Mouse (Mus musculus) heart, embryonic 14.5 days (tissue): ENCODE results near the gene Rpl29. TPM values are rescaled to one million over a fixed set of nuclear protein-coding genes. Genes with fewer than 3 reads are reported as not detected.

ENCODE experiments used
- ATAC-seq: fragments of 200-750 bp; cut with Nextera tagmentation; 2 replicates; pipeline ENCODE4 v1.8.0; 2017; ENCODE audit warnings: low read depth, moderate TSS enrichment; ENCODE audit not compliant: insufficient number of reproducible peaks, insufficient read depth, low FRiP score
- H3K27ac ChIP-seq, 2 experiments: fragments of 200-500 bp in 1 of 2; fragments of 300-500 bp in 1 of 2; sonication (generic) in 1 of 2; replicated peaks in 1 of 2; 2 replicates each; pipeline ENCODE4 v1.5.1; 2012 to 2014; ENCODE audit warnings: low read depth in 2 of 2, low read length in 2 of 2, control low read depth in 1 of 2, mild to moderate bottlenecking in 1 of 2, mixed read lengths in 1 of 2; ENCODE audit not compliant: control insufficient read depth in 1 of 2, insufficient read depth in 1 of 2
- H3K27me3 ChIP-seq: fragments of 300-500 bp; sonication (generic); 2 replicates; pipeline ENCODE4 v1.6.1; 2014; ENCODE audit warnings: mild to moderate bottlenecking, low read length, control low read depth; ENCODE audit not compliant: control insufficient read depth, insufficient read depth
- H3K36me3 ChIP-seq: fragments of 300-500 bp; sonication (generic); 2 replicates; pipeline ENCODE4 v1.6.1; 2014; ENCODE audit warnings: mild to moderate bottlenecking, control low read depth, low read length, mixed read lengths; ENCODE audit not compliant: control insufficient read depth, insufficient read depth
- H3K4me1 ChIP-seq, 2 experiments: fragments of 200-500 bp in 1 of 2; fragments of 300-500 bp in 1 of 2; sonication (generic) in 1 of 2; 2 replicates each; pipeline ENCODE4 v1.6.1; 2012 to 2014; ENCODE audit warnings: low read length in 2 of 2, control low read depth in 1 of 2, mixed read lengths in 1 of 2; ENCODE audit not compliant: control insufficient read depth in 2 of 2, insufficient read depth in 2 of 2
- H3K4me2 ChIP-seq: fragments of 300-500 bp; sonication (generic); 2 replicates; pipeline ENCODE4 v1.6.1; 2014; ENCODE audit warnings: mild to moderate bottlenecking, low read length
- H3K4me3 ChIP-seq, 2 experiments: fragments of 200-500 bp in 1 of 2; fragments of 300-500 bp in 1 of 2; sonication (generic) in 1 of 2; 2 replicates each; pipeline ENCODE4 v1.5.1; 2012 to 2014; ENCODE audit warnings: low read length in 2 of 2, mild to moderate bottlenecking in 2 of 2, control low read depth in 1 of 2, low read depth in 1 of 2, moderate library complexity in 1 of 2; ENCODE audit not compliant: control insufficient read depth in 1 of 2, insufficient read depth in 1 of 2
- H3K9ac ChIP-seq: fragments of 300-500 bp; sonication (generic); 2 replicates; pipeline ENCODE4 v1.6.1; 2014; ENCODE audit warnings: mild to moderate bottlenecking, low read length
- H3K9me3 ChIP-seq: fragments of 300-500 bp; sonication (generic); 2 replicates; pipeline ENCODE4 v1.6.1; 2016; ENCODE audit warnings: low read length, control low read depth; ENCODE audit not compliant: control insufficient read depth
- WGBS: fragments of 180-500 bp; shearing (Covaris S2); extraction: QIAGEN DNeasy Blood & Tissue Kit; methylation state at CpG from one replicate; pipeline ENCODE4 v1.1.7; 2014; 5-methylcytosine and 5-hydroxymethylcytosine counted together
- polyA plus RNA-seq: library from polyadenylated mRNA; unstranded; fragments of >200 nt; fragmentation: Nextera tagmentation; extraction: Ambion mirVana; gene quantifications from 2 replicates; pipeline ENCODE4 v1.2.1, GENCODE M21; 2014

Gene Rpl29
- polyA plus RNA-seq, 1 experiment from 2014 or later, result 781 TPM

GRCm38 (mm10) chr9:106478101-106478500, 48.8 kb downstream of the Rpl29 start:
- Histone ChIP-seq H3K4me2 (peak overlapping the region; percentile 85), H3K4me1 (peaks cover 18 to 24% of the 10 kb centered on the region in 2 experiments), H3K9ac (peak overlapping the region; percentile 70), H3K9me3 (no peaks in the 10 kb centered on the region), H3K27ac (no peak overlapping the region), H3K4me3 (peak overlapping the region; percentile 47 to 65), H3K27me3 (no peaks in the 10 kb centered on the region), H3K36me3 (peaks cover 31% of the 10 kb centered on the region)
- ATAC-seq, result no peak
- 70% methylated on average over 9 of the region's 9 CpGs for WGBS

GRCm38 (mm10) chr9:106480541-106480940, 51.3 kb downstream of the Rpl29 start:
- H3K27ac ChIP-seq, result no peak overlapping the region
- no peaks in the 10 kb centered on the region for H3K27me3 ChIP-seq
- peaks cover 55% of the 10 kb centered on the region for H3K36me3 ChIP-seq
- H3K9me3 ChIP-seq, result no peaks in the 10 kb centered on the region
- H3K4me1 ChIP-seq, result peaks cover 15 to 20% of the 10 kb centered on the region in 2 experiments
- ATAC-seq, result no peak
- no peak overlapping the region for H3K9ac ChIP-seq
- H3K4me2 ChIP-seq, result no peak overlapping the region
- WGBS, result 91% methylated on average over 7 of the region's 7 CpGs
- no peak overlapping the region for H3K4me3 ChIP-seq

GRCm38 (mm10) chr9:106481075-106481474, 51.8 kb downstream of the Rpl29 start:
- no peak overlapping the region for H3K4me2 ChIP-seq
- no peak for ATAC-seq
- no peak overlapping the region for H3K4me3 ChIP-seq
- WGBS, result 93% methylated on average over 15 of the region's 15 CpGs
- no peaks in the 10 kb centered on the region for H3K9me3 ChIP-seq
- peaks cover 60% of the 10 kb centered on the region for H3K36me3 ChIP-seq
- H3K27ac ChIP-seq, result no peak overlapping the region
- peaks cover 12 to 15% of the 10 kb centered on the region in 2 experiments for H3K4me1 ChIP-seq
- no peak overlapping the region for H3K9ac ChIP-seq
- H3K27me3 ChIP-seq, result no peaks in the 10 kb centered on the region

Other genes with a start within 250 kb of the Rpl29 start
- gene Ppm1m, start 229.7 kb upstream of the Rpl29 start, polyA plus RNA-seq, result 19.1 and 19.4 TPM in 2 replicates
- gene Twf2, start 226.3 kb upstream of the Rpl29 start, polyA plus RNA-seq, result 45.5 and 48.8 TPM in 2 replicates
- gene Tlr9, start 206.9 kb upstream of the Rpl29 start, polyA plus RNA-seq, result 0.05 and 0.09 TPM in 2 replicates
- gene Alas1, start 180.8 kb upstream of the Rpl29 start, polyA plus RNA-seq, result 162 and 181 TPM in 2 replicates
- gene Poc1a, start 148.4 kb upstream of the Rpl29 start, polyA plus RNA-seq, result 24.0 and 24.3 TPM in 2 replicates
- gene Dusp7, start 60.8 kb upstream of the Rpl29 start, polyA plus RNA-seq, result 16.4 and 19.8 TPM in 2 replicates
- gene Acy1, start 8.9 kb downstream of the Rpl29 start, polyA plus RNA-seq, result 22.8 and 24.8 TPM in 2 replicates
- 6.6 and 7.1 TPM in 2 replicates for gene Abhd14b, start 18.0 kb downstream of the Rpl29 start, polyA plus RNA-seq
- 55.9 and 57.5 TPM in 2 replicates for gene Abhd14a, start 18.2 kb downstream of the Rpl29 start, polyA plus RNA-seq
- gene Pcbp4, start 23.8 kb downstream of the Rpl29 start, polyA plus RNA-seq, result 59.0 and 66.4 TPM in 2 replicates
- gene Gpr62, start 36.5 kb downstream of the Rpl29 start, polyA plus RNA-seq, result 0.30 and 0.46 TPM in 2 replicates
- gene Rrp9, start 46.5 kb downstream of the Rpl29 start, polyA plus RNA-seq, result 21.8 TPM in 2 replicates
- 1.2 and 1.3 TPM in 2 replicates for gene Parp3, start 47.5 kb downstream of the Rpl29 start, polyA plus RNA-seq
- not detected in 2 replicates for gene Iqcf1, start 70.5 kb downstream of the Rpl29 start, polyA plus RNA-seq
- gene Iqcf5, start 85.1 kb downstream of the Rpl29 start, polyA plus RNA-seq, result not detected in 2 replicates
- gene Iqcf3, start 132.2 kb downstream of the Rpl29 start, polyA plus RNA-seq, result not detected in 2 replicates
- not detected in 2 replicates for gene Iqcf4, start 141.5 kb downstream of the Rpl29 start, polyA plus RNA-seq
- gene Iqcf6, start 197.1 kb downstream of the Rpl29 start, polyA plus RNA-seq, result not detected in 2 replicates
- gene Grm2, start 226.6 kb downstream of the Rpl29 start, polyA plus RNA-seq, result not detected in 2 replicates